Mouse (Mus musculus): ENCODE results near the gene Rab44. TPM values are rescaled to one million over a fixed set of nuclear protein-coding genes. Genes with fewer than 3 reads are reported as not detected.
"Not testable (repeated sequence)": the region's sequence is repeated elsewhere in the genome, so short reads cannot be mapped to it uniquely, and the experiment has no call there.

Gene Rab44
- polyA plus RNA-seq (2015; fragmentation: Nextera tagmentation; extraction: Ambion mirVana): not detected in 2 replicates

GRCm38 (mm10) chr17:29113591-29114352 is at the start of gene Rab44:
Rab44 (plus strand) TSS chr17:29114145.
- Histone ChIP-seq H3K9me3 (ENCODE audit: control insufficient read depth, low read length) (no peaks in the 10 kb centered on the region), H3K4me2 (ENCODE audit: low read length) (no peak within 1 kb of the TSS), H3K36me3 (ENCODE audit: control insufficient read depth, insufficient read depth) (no peaks in the 10 kb centered on the region), H3K27ac (ENCODE audit: low read length) (no peak within 1 kb of the TSS), H3K27me3 (replicated peaks; ENCODE audit: control insufficient read depth, insufficient read depth, low read length) (no peaks in the 10 kb centered on the region), H3K9ac (replicated peaks; ENCODE audit: low read depth, low read length) (no peak within 1 kb of the TSS), H3K4me3 (replicated peaks; ENCODE audit: low read length) (no peak within 1 kb of the TSS), H3K4me1 (replicated peaks; ENCODE audit: control insufficient read depth, insufficient read depth, low read length) (no peaks in the 10 kb centered on the region)
- no peak for ATAC-seq
- WGBS: 90% methylated on average over 13 of the region's 13 CpGs

DNA sequence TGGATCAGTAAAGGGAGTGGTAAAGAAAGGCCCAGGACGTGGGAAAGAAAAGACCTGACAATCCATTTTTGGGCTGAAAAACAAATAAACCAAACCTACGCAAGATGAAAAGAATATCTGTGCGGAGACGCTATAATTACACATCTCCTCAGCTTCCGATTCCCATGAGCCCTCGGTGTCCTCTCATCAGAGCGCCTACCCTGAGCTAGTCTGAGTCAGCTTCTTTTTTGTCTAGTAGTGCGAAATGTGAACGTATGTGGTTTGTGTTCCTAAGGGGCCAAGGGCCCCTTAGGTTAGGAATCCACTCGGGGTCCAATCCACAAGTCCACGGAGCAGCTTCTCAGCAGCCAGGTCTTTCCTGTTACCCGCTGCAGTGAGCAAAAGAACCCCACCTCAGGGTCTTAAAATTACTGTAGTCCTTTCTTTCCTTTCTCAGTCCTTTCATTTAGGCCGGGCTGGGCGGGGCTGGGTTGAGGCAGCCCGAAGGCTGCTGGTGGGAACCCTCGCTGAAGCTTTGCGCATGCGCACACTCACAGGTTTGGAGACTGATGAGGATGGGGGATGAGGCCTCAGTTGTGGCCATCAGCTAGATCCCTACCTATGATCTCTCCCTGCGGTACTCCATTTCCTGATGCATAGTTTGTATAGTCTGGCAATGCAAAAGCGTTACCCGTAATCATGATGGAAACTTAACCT is 48.6 kb upstream of the Rab44 start:
- ATAC-seq: no peak
- no peak overlapping the region for H3K4me3 ChIP-seq (replicated peaks; ENCODE audit: low read length)
- 79% methylated on average over 21 of the region's 21 CpGs for WGBS
- H3K27me3 ChIP-seq (replicated peaks; ENCODE audit: control insufficient read depth, insufficient read depth, low read length): no peaks in the 10 kb centered on the region
- no peaks in the 10 kb centered on the region for H3K9me3 ChIP-seq (ENCODE audit: control insufficient read depth, low read length)
- no peak overlapping the region for H3K9ac ChIP-seq (replicated peaks; ENCODE audit: low read depth, low read length)
- H3K4me1 ChIP-seq (replicated peaks; ENCODE audit: control insufficient read depth, insufficient read depth, low read length): no peaks in the 10 kb centered on the region
- no peak overlapping the region for H3K4me2 ChIP-seq (ENCODE audit: low read length)
- H3K36me3 ChIP-seq (ENCODE audit: control insufficient read depth, insufficient read depth): no peaks in the 10 kb centered on the region
- no peak overlapping the region for H3K27ac ChIP-seq (ENCODE audit: low read length)

- no peak overlapping the region for H3K4me2 ChIP-seq (ENCODE audit: low read length)
Measured at GRCm38 (mm10) chr17:29065971-29066370, 48.0 kb upstream of the Rab44 start.

GRCm38 (mm10) chr17:29067416-29067815 is 46.5 kb upstream of the Rab44 start:
- H3K9me3 ChIP-seq (ENCODE audit: control insufficient read depth, low read length); H3K4me2 ChIP-seq (ENCODE audit: low read length); H3K9ac ChIP-seq (replicated peaks; ENCODE audit: low read depth, low read length); ATAC-seq; H3K27ac ChIP-seq (ENCODE audit: low read length); H3K4me1 ChIP-seq (replicated peaks; ENCODE audit: control insufficient read depth, insufficient read depth, low read length); H3K36me3 ChIP-seq (ENCODE audit: control insufficient read depth, insufficient read depth); H3K27me3 ChIP-seq (replicated peaks; ENCODE audit: control insufficient read depth, insufficient read depth, low read length); H3K4me3 ChIP-seq (replicated peaks; ENCODE audit: low read length): not testable (repeated sequence)
- 92% methylated on average over 3 of the region's 3 CpGs for WGBS

More at GRCm38 (mm10) chr17:29065971-29066370, 48.0 kb upstream of the Rab44 start:
- H3K9ac ChIP-seq (replicated peaks; ENCODE audit: low read depth, low read length): no peak overlapping the region
- no peaks in the 10 kb centered on the region for H3K36me3 ChIP-seq (ENCODE audit: control insufficient read depth, insufficient read depth)
- no peaks in the 10 kb centered on the region for H3K27me3 ChIP-seq (replicated peaks; ENCODE audit: control insufficient read depth, insufficient read depth, low read length)
- H3K9me3 ChIP-seq (ENCODE audit: control insufficient read depth, low read length): no peaks in the 10 kb centered on the region
- no peak for ATAC-seq
- 92% methylated on average over 3 of the region's 3 CpGs for WGBS
- H3K4me1 ChIP-seq (replicated peaks; ENCODE audit: control insufficient read depth, insufficient read depth, low read length): no peaks in the 10 kb centered on the region
- H3K27ac ChIP-seq (ENCODE audit: low read length): no peak overlapping the region
- H3K4me3 ChIP-seq (replicated peaks; ENCODE audit: low read length): no peak overlapping the region

- Histone ChIP-seq H3K9me3 (ENCODE audit: control insufficient read depth, low read length) (no peaks in the 10 kb centered on the region), H3K36me3 (ENCODE audit: control insufficient read depth, insufficient read depth) (no peaks in the 10 kb centered on the region), H3K4me1 (replicated peaks; ENCODE audit: control insufficient read depth, insufficient read depth, low read length) (no peaks in the 10 kb centered on the region), H3K27me3 (replicated peaks; ENCODE audit: control insufficient read depth, insufficient read depth, low read length) (no peaks in the 10 kb centered on the region), H3K4me2 (ENCODE audit: low read length) (no peak overlapping the region), H3K4me3 (replicated peaks; ENCODE audit: low read length) (no peak overlapping the region), H3K9ac (replicated peaks; ENCODE audit: low read depth, low read length) (no peak overlapping the region), H3K27ac (ENCODE audit: low read length) (no peak overlapping the region)
- no peak for ATAC-seq
- 49% methylated on average over 5 of the region's 5 CpGs for WGBS
Measured at GRCm38 (mm10) chr17:29067847-29068246, 46.1 kb upstream of the Rab44 start.

DNA sequence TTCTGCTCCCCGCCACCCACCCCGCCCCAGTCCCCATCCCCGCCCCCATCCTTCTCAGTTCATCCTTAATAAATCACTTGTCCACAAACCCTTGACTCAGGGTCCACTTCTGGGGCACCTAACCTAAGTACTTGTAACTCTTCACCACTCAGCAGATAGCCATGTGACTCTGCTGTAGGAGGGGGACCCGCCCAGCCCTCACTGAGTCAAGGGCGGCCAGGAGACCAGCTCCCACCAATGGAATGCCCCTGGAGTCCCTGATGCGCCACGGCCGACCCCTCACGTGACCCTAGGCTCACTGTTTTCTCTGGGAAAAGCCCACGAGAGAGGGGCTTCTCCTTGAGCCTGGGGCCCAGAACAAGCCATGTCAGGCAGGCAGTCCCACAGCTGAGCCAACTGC is 44.9 kb upstream of the Rab44 start:
- no peak overlapping the region for H3K27ac ChIP-seq (ENCODE audit: low read length)
- no peak overlapping the region for H3K4me3 ChIP-seq (replicated peaks; ENCODE audit: low read length)
- ATAC-seq: no peak
- H3K4me2 ChIP-seq (ENCODE audit: low read length): no peak overlapping the region
- H3K27me3 ChIP-seq (replicated peaks; ENCODE audit: control insufficient read depth, insufficient read depth, low read length): no peaks in the 10 kb centered on the region
- H3K36me3 ChIP-seq (ENCODE audit: control insufficient read depth, insufficient read depth): no peaks in the 10 kb centered on the region
- no peaks in the 10 kb centered on the region for H3K9me3 ChIP-seq (ENCODE audit: control insufficient read depth, low read length)
- no peaks in the 10 kb centered on the region for H3K4me1 ChIP-seq (replicated peaks; ENCODE audit: control insufficient read depth, insufficient read depth, low read length)
- WGBS: 84% methylated on average over 10 of the region's 10 CpGs
- H3K9ac ChIP-seq (replicated peaks; ENCODE audit: low read depth, low read length): no peak overlapping the region

DNA sequence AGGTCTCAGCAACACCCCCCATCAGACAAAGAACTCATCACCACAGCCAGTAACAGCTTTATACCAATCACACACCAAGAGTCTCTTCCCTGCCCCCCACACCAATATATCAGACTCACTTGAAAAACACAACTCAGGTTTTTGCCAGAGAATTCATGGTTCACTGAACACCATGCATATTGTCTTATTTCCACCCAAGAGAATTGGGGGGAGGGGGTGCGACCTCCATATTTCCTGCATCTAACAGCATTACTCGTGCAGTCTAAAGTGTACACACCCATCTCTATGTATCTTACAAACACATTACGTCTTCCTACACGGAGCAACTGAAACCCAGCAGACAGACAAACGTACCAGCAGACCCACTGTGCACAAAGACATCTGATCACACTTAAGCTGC is 42.1 kb upstream of the Rab44 start:
- Histone ChIP-seq H3K27me3 (replicated peaks; ENCODE audit: control insufficient read depth, insufficient read depth, low read length) (no peaks in the 10 kb centered on the region), H3K27ac (ENCODE audit: low read length) (no peak overlapping the region), H3K4me1 (replicated peaks; ENCODE audit: control insufficient read depth, insufficient read depth, low read length) (no peaks in the 10 kb centered on the region), H3K9ac (replicated peaks; ENCODE audit: low read depth, low read length) (no peak overlapping the region), H3K4me3 (replicated peaks; ENCODE audit: low read length) (no peak overlapping the region), H3K36me3 (ENCODE audit: control insufficient read depth, insufficient read depth) (no peaks in the 10 kb centered on the region), H3K9me3 (ENCODE audit: control insufficient read depth, low read length) (no peaks in the 10 kb centered on the region), H3K4me2 (ENCODE audit: low read length) (no peak overlapping the region)
- 79% methylated on average over 5 of the region's 5 CpGs for WGBS
- no peak for ATAC-seq

DNA sequence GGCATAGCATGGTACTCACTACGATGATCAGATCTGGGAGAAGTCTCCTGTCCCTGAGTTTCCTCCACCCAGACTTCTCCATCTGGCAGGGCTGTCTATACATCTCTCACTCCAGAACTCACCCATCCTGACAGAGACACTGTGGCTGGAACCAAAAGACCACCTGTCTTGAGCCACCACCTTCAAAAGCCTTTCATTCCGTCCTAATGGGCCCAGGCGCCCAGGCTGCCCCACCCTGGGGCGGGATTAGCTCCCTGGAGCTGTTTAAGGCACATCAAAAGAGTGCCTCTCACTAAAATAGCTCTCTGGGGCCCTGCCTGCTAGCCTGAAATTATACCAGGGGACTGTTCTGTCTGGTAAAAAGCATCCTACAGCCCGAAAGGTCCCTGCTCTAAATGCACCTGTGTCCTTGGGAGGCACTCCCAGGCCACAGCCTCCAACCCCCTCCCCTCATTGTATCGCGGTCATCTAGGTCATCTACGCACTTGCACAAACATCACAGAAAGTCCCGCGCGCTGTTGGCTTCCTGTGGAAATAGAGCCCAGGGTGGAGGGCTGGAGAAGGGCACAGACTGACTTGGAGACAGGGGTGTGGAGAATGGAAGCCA is 41.1 kb upstream of the Rab44 start:
- no peak overlapping the region for H3K4me2 ChIP-seq (ENCODE audit: low read length)
- no peaks in the 10 kb centered on the region for H3K36me3 ChIP-seq (ENCODE audit: control insufficient read depth, insufficient read depth)
- 29% methylated on average over 11 of the region's 11 CpGs for WGBS
- H3K27ac ChIP-seq (ENCODE audit: low read length): no peak overlapping the region
- no peaks in the 10 kb centered on the region for H3K9me3 ChIP-seq (ENCODE audit: control insufficient read depth, low read length)
- H3K9ac ChIP-seq (replicated peaks; ENCODE audit: low read depth, low read length): no peak overlapping the region
- ATAC-seq: no peak
- H3K4me1 ChIP-seq (replicated peaks; ENCODE audit: control insufficient read depth, insufficient read depth, low read length): no peaks in the 10 kb centered on the region
- no peaks in the 10 kb centered on the region for H3K27me3 ChIP-seq (replicated peaks; ENCODE audit: control insufficient read depth, insufficient read depth, low read length)
- H3K4me3 ChIP-seq (replicated peaks; ENCODE audit: low read length): no peak overlapping the region

DNA sequence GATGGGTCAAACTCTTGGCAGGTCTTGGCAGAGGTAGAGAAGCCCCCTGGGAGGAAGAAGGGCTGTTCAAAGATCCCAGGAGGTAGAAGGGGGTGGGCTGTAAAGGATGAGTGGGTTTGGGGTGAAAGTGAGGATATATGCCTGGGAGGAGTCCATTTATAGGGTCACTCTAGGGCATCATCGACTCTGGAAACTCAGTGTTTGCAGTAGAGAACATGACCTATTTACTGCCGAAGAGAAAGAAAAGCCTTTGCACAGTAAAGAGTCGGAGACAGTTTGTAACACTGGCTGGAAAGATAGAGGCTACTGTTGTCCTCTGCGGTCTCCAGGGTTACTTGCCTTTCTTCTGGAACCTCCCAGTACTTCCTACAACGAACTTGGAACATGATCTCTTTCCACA is 40.6 kb upstream of the Rab44 start:
- Histone ChIP-seq H3K36me3 (ENCODE audit: control insufficient read depth, insufficient read depth) (no peaks in the 10 kb centered on the region), H3K27ac (ENCODE audit: low read length) (no peak overlapping the region), H3K27me3 (replicated peaks; ENCODE audit: control insufficient read depth, insufficient read depth, low read length) (no peaks in the 10 kb centered on the region), H3K9ac (replicated peaks; ENCODE audit: low read depth, low read length) (no peak overlapping the region), H3K4me3 (replicated peaks; ENCODE audit: low read length) (no peak overlapping the region), H3K4me1 (replicated peaks; ENCODE audit: control insufficient read depth, insufficient read depth, low read length) (peaks cover 4% of the 10 kb centered on the region; the same call in 1 of the 2 replicates), H3K9me3 (ENCODE audit: control insufficient read depth, low read length) (no peaks in the 10 kb centered on the region), H3K4me2 (ENCODE audit: low read length) (no peak overlapping the region)
- 60% methylated on average over 5 of the region's 5 CpGs for WGBS
- no peak for ATAC-seq

Measured in forebrain, embryonic 16.5 days (tissue).